Mouse (Mus musculus) activated CD4-positive, CD25-positive, alpha-beta regulatory T cell (primary cell): ENCODE measurements around the gene 8030411F24Rik. TPM values are rescaled to one million over a fixed set of nuclear protein-coding genes. Genes with fewer than 3 reads are reported as not detected.

Experiments used
- polyA plus RNA-seq, 2 experiments: library from polyadenylated mRNA; unstranded; fragments of 100-300 nt; shearing (Covaris generic); gene quantifications; one replicate each; pipeline ENCODE4 v1.2.1; 2017

Gene 8030411F24Rik
- polyA plus RNA-seq: not detected

DNA sequence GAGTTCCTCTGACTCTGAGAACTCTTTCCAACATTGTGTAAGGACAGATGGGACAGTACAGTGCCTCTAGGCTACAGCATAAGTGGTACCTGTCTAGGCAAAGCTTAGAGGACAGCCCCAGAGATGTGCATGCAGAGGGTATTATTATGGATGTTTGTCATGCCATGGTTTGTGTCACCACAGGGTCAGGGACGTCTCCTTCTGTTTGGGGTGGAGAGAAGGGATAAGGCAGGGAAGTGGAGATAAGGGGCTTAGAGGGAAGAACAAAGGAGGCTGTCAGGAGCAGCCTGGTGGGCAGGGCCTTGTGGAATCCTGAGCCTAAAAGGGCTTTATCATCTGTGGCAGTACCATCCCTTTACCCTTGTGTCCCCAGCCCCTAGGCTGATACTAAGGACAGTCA lies at the start of gene 8030411F24Rik:
Gene 8030411F24Rik (plus strand): TSS at position 301 of the 400 bp plus-strand sequence.

GRCm38 (mm10) chr2:148732327-148733000 lies 49.3 kb upstream of the 8030411F24Rik start, which contains the start of gene Napb:
Napb (minus strand) TSS chr2:148732467.

GRCm38 (mm10) chr2:148750058-148750457 lies 31.8 kb upstream of the 8030411F24Rik start, which contains the start of gene Cstl1:
Cstl1 (plus strand) TSS chr2:148750358.

DNA sequence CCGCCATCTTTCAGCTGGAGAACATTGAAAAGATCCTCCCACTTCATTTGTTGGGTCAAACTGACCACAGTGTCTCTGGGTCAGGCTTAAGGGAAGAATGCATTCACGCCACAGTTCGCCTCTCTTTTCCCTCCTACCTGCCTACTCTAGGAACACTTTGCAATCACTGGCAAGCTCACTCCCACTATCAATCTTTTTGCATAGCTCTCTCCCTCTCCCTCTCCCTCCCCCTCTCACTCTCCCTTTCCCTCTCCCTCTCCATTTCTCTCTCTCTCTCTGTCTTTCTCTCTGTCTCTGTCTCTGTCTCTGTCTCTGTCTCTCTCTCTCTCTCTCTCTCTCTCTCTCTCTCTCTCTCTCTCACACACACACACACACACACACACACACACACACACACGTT lies 10.4 kb upstream of the 8030411F24Rik start, which contains the start of gene Cst11:
Gene Cst11 (minus strand): TSS at position 101 of the 400 bp plus-strand sequence.

DNA sequence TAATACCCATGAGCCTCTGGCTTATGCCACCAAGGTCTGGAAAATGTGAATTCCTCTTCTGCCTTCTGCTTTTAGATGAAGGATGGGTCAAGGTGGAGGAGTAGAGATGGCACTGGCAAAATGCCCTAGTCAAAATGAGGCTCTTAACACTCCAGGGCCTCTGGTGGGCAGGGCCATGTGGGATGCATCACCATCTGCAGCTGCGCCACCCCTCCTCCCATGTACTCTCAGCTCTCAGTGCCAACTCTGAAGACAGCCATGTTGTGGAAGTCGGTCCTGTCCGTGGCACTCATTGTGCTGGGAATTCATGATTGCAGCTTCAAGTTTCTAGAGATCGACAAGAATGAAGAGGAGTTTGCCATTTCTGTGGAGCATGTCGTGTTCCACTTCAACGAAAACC lies 7.3 kb downstream of the 8030411F24Rik start, which contains the start of gene Cst12:
Gene Cst12 (plus strand): TSS at position 220 of the 400 bp plus-strand sequence.

DNA sequence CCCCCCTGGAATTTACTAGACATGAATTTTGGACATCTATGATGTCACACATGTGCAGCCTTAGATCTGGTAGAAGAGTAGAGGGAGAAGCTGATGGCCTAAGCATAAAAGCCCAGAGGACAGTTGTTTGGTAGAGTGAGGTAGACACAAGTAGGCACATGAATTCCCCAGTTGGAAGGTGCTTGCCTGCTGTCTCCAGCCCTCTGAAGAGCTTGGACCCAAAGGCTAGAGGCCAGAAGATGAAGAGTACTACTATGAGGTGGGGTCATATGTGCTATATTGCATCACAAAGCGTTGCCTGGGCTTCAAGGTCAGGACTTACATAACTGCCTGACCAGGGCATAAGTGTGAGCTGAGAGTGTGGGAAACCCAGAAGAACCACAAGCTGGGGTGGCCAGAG lies 16.7 kb downstream of the 8030411F24Rik start, which contains the start of gene Cst8:
Gene Cst8 (plus strand): TSS at position 301 of the 400 bp plus-strand sequence.

GRCm38 (mm10) chr2:148819909-148820308 lies 38.1 kb downstream of the 8030411F24Rik start, which contains the start of gene Cst13:
Cst13 (plus strand) TSS chr2:148820081.

GRCm38 (mm10) chr2:148834912-148835311 lies 53.1 kb downstream of the 8030411F24Rik start, which contains the start of gene Cst9:
Cst9 (plus strand) TSS chr2:148835147.

Other genes starting within 250 kb of the 8030411F24Rik start
- 10 to 100 TPM; 56.5 to 77.7 TPM for gene Nxt1, start 109.4 kb upstream of the 8030411F24Rik start, polyA plus RNA-seq
- 10 to 100 TPM in 1 of 2 experiments, 1 to 10 TPM in 1; 9.3 to 13.4 TPM for gene Gzf1, start 101.0 kb upstream of the 8030411F24Rik start, polyA plus RNA-seq
- under 1 TPM in 1 of 2 experiments, not detected in 1; 0.77 TPM for gene Napb, start 49.5 kb upstream of the 8030411F24Rik start, polyA plus RNA-seq
- gene Cstl1, start 31.7 kb upstream of the 8030411F24Rik start, polyA plus RNA-seq: not detected
- not detected for gene Cst11, start 10.5 kb upstream of the 8030411F24Rik start, polyA plus RNA-seq
- not detected for gene Cst12, start 7.4 kb downstream of the 8030411F24Rik start, polyA plus RNA-seq
- under 1 TPM in 1 of 2 experiments, not detected in 1; 0.31 TPM for gene Cst8, start 16.8 kb downstream of the 8030411F24Rik start, polyA plus RNA-seq
- gene Cst13, start 38.1 kb downstream of the 8030411F24Rik start, polyA plus RNA-seq: not detected
- gene Cst9, start 53.1 kb downstream of the 8030411F24Rik start, polyA plus RNA-seq: not detected
- gene 9230104L09Rik, start 83.0 kb downstream of the 8030411F24Rik start, polyA plus RNA-seq: not detected
- 100 to 1,000 TPM; 165 to 173 TPM for gene Cst3, start 93.7 kb downstream of the 8030411F24Rik start, polyA plus RNA-seq
- not detected for gene Gm1330, start 221.2 kb downstream of the 8030411F24Rik start, polyA plus RNA-seq
- gene Gm10750, start 235.2 kb downstream of the 8030411F24Rik start, polyA plus RNA-seq: not detected